Comparison of ENCODE assay signal across 9 mouse cellular contexts in genomic region chrX:13851285-13851684, GRCm38 (mm10). TPM values are rescaled to one million over a fixed set of nuclear protein-coding genes. Genes with fewer than 3 reads are reported as not detected.
DNase-seq lines count a peak whose midpoint lies in the region; ATAC-seq and TF ChIP-seq lines count a peak whose summit lies in the region.
"Had no signal": no experiment of that assay in that cellular context is flagged by ENCODE, and none has a peak within 500 bp of the region (broad histone marks: within the 10 kb centered on the region; RNA-seq: fewer than 3 reads in every experiment).

Cask (minus strand) TSS chrX:13851367.

- H3K9me3 ChIP-seq in kidney, embryonic 14.5 days (ENCODE audit: control insufficient read depth, low read length) = no peaks in the 10 kb centered on the region
- H3K9me3 ChIP-seq in midbrain, embryonic 15.5 days = no peaks in the 10 kb centered on the region
- H3K9me3 ChIP-seq: liver, embryonic 13.5 days had no signal

- no peak within 1 kb of the TSS for H3K9ac ChIP-seq in kidney, embryonic 14.5 days (ENCODE audit: low read depth, low read length)
- H3K9ac ChIP-seq in midbrain, embryonic 15.5 days = no peak within 1 kb of the TSS
- H3K9ac ChIP-seq: liver, embryonic 13.5 days had no signal

- no peaks in the 10 kb centered on the region for H3K36me3 ChIP-seq in kidney, embryonic 14.5 days (ENCODE audit: control insufficient read depth, insufficient read depth, low read length)
- no peaks in the 10 kb centered on the region for H3K36me3 ChIP-seq in midbrain, embryonic 15.5 days (replicated peaks)
- H3K36me3 ChIP-seq: liver, embryonic 13.5 days had no signal

- intact Hi-C loops in left cerebral cortex, postnatal 36 days (cut with DNase I) = no loop called here

- no peak within 1 kb of the TSS for H3K4me2 ChIP-seq in kidney, embryonic 14.5 days (replicated peaks; ENCODE audit: low read depth, low read length)
- H3K4me2 ChIP-seq in midbrain, embryonic 15.5 days = no peak within 1 kb of the TSS
- H3K4me2 ChIP-seq: liver, embryonic 13.5 days had no signal

- DNase-seq in kidney, adult 18-20 months = no peak
- DNase-seq in heart, adult 8-10 months (ENCODE audit: low spot score) = peak; percentile 36
- DNase-seq in left cerebral cortex, postnatal 36 days (ENCODE audit: low spot score in 2 of 2) = no peak
- DNase-seq in spleen, postnatal 10 days (ENCODE audit: low spot score in 2 of 2) = no peak
- no peak for DNase-seq in frontal cortex, postnatal 25 days (ENCODE audit: low spot score in 2 of 2)
- DNase-seq: liver, embryonic 13.5 days had no signal

- TF ChIP-seq CTCF in bone marrow, adult 2 months (IDR thresholded peaks at IDR 0.05; ENCODE audit: control insufficient read depth, insufficient read depth, low read length) = no peak

- no peaks in the 10 kb centered on the region for H3K27me3 ChIP-seq in kidney, embryonic 14.5 days (ENCODE audit: control insufficient read depth, insufficient read depth, low read length)
- no peaks in the 10 kb centered on the region for H3K27me3 ChIP-seq in midbrain, embryonic 15.5 days (replicated peaks)
- H3K27me3 ChIP-seq: liver, embryonic 13.5 days had no signal

- H3K4me3 ChIP-seq in kidney, embryonic 14.5 days (ENCODE audit: low read length) = no peak within 1 kb of the TSS
- peak within 1 kb of the TSS; percentile 27 for H3K4me3 ChIP-seq in bone marrow, adult 2 months (replicated peaks; ENCODE audit: control insufficient read depth, low read depth, low read length)
- H3K4me3 ChIP-seq in midbrain, embryonic 15.5 days = no peak within 1 kb of the TSS
- H3K4me3 ChIP-seq: liver, embryonic 13.5 days had no signal

- WGBS in kidney, embryonic 14.5 days = 57% methylated on average over 4 of the region's 4 CpGs
- 24% methylated on average over 4 of the region's 4 CpGs for WGBS in bone marrow, adult 2 months
- WGBS in midbrain, embryonic 15.5 days = 63% methylated on average over 4 of the region's 4 CpGs

- no peaks in the 10 kb centered on the region for H3K4me1 ChIP-seq in kidney, embryonic 14.5 days (ENCODE audit: control insufficient read depth, insufficient read depth, low read length)
- H3K4me1 ChIP-seq in bone marrow, adult 2 months (ENCODE audit: control insufficient read depth, insufficient read depth, low read length) = no peaks in the 10 kb centered on the region; the same call in 1 of the 2 replicates
- H3K4me1 ChIP-seq in midbrain, embryonic 15.5 days = no peaks in the 10 kb centered on the region

- no peak for ATAC-seq in kidney, embryonic 14.5 days (ENCODE audit: low FRiP score, low TSS enrichment)
- no peak for ATAC-seq in midbrain, embryonic 15.5 days (replicated peaks)

- no peak within 1 kb of the TSS for H3K27ac ChIP-seq in kidney, embryonic 14.5 days (ENCODE audit: low read depth, low read length)
- no peak within 1 kb of the TSS for H3K27ac ChIP-seq in bone marrow, adult 2 months (ENCODE audit: control insufficient read depth, insufficient read depth, low read depth, low read length, poor library complexity)
- no peak within 1 kb of the TSS for H3K27ac ChIP-seq in midbrain, embryonic 15.5 days
- H3K27ac ChIP-seq: liver, embryonic 13.5 days had no signal

- TF ChIP-seq POLR2A in bone marrow, adult 2 months (IDR thresholded peaks at IDR 0.05; ENCODE audit: borderline replicate concordance, control insufficient read depth, low read depth, low read length) = no peak

RNA-seq across cellular contexts. Expression of gene Cask, which starts in this region (rescaled TPM):
- polyA plus RNA-seq in kidney, embryonic 14.5 days (2014; fragmentation: Nextera tagmentation; extraction: Ambion mirVana) = 21.5 and 22.8 TPM in 2 replicates
- 8.4 and 10.8 TPM in 2 replicates for polyA plus RNA-seq in bone marrow, adult 2 months (2011; ENCODE audit: insufficient read depth, insufficient read length, low replicate concordance, missing spikeins)
- 10 to 100 TPM; 10.7 to 14.3 (median 11.1) TPM for total RNA-seq in heart, adult 8-10 months (2022)
- 100 to 1,000 TPM; 113 to 135 TPM for total RNA-seq in left cerebral cortex, postnatal 36 days (2021)
- 71.1 and 71.5 TPM in 2 replicates for polyA plus RNA-seq in midbrain, embryonic 15.5 days (2015; fragmentation: Nextera tagmentation; extraction: Ambion mirVana)

Comparison
In these comparisons a context has a peak if more than half of its experiments do, and no peak if none do; other contexts are left out.
1. RNA of gene Cask (total RNA-seq): 113 to 135 TPM in left cerebral cortex, postnatal 36 days; 10.7 to 14.3 TPM in heart, adult 8-10 months; every median in the first group is over 4 times any median in the second.